Mouse (Mus musculus) liver, embryonic 15.5 days (tissue): ENCODE data around the gene Tmem167b. TPM values are rescaled to one million over a fixed set of nuclear protein-coding genes. Genes with fewer than 3 reads are reported as not detected.
A peak's percentile ranks its signal among the peaks of the same experiment; 100 is the strongest.
"Not testable (repeated sequence)": the region's sequence is repeated elsewhere in the genome, so short reads cannot be mapped to it uniquely, and the experiment has no call there.

Experiments used
- ATAC-seq: fragments of 200-750 bp; cut with Nextera tagmentation; 2 replicates; pipeline ENCODE4 v1.8.0; 2017; ENCODE audit warnings: moderate number of reproducible peaks, mild to moderate bottlenecking, moderate library complexity; ENCODE audit not compliant: insufficient read depth
- H3K27ac ChIP-seq: fragments of 300-500 bp; sonication (generic); replicated peaks from 2 replicates; pipeline ENCODE4 v1.5.1; 2015; ENCODE audit warnings: mild to moderate bottlenecking, inconsistent platforms
- H3K27me3 ChIP-seq: fragments of 300-500 bp; sonication (generic); 2 replicates; pipeline ENCODE4 v1.6.1; 2015; ENCODE audit warnings: mild to moderate bottlenecking, inconsistent platforms
- H3K36me3 ChIP-seq: fragments of 300-500 bp; sonication (generic); replicated peaks from 2 replicates; pipeline ENCODE4 v1.6.1; 2015; ENCODE audit warnings: moderate library complexity, mild to moderate bottlenecking, inconsistent platforms
- H3K4me1 ChIP-seq: fragments of 300-500 bp; sonication (generic); replicated peaks from 2 replicates; pipeline ENCODE4 v1.6.1; 2015; ENCODE audit warnings: inconsistent platforms
- H3K4me2 ChIP-seq: fragments of 300-500 bp; sonication (generic); 2 replicates; pipeline ENCODE4 v1.6.1; 2015; ENCODE audit warnings: moderate library complexity, mild to moderate bottlenecking, inconsistent platforms
- H3K4me3 ChIP-seq: fragments of 300-500 bp; sonication (generic); replicated peaks from 2 replicates; pipeline ENCODE4 v1.5.1; 2015; ENCODE audit warnings: mild to moderate bottlenecking, inconsistent platforms
- H3K9ac ChIP-seq: fragments of 300-500 bp; sonication (generic); 2 replicates; pipeline ENCODE4 v1.6.1; 2015; ENCODE audit warnings: moderate library complexity, mild to moderate bottlenecking, inconsistent platforms
- H3K9me3 ChIP-seq: fragments of 300-500 bp; sonication (generic); replicated peaks from 2 replicates; pipeline ENCODE4 v1.6.1; 2016; ENCODE audit warnings: inconsistent platforms
- WGBS: fragments of 180-500 bp; shearing (Covaris S2); methylation state at CpG from one replicate; pipeline ENCODE4 v1.1.7; 2015; ENCODE audit warnings: mixed read lengths; ENCODE audit not compliant: insufficient replicate concordance; 5-methylcytosine and 5-hydroxymethylcytosine counted together
- polyA plus RNA-seq: library from polyadenylated mRNA; unstranded; fragments of >200 nt; fragmentation: Nextera tagmentation; extraction: Ambion mirVana; gene quantifications from 2 replicates; pipeline ENCODE4 v1.2.1, GENCODE M21; 2015

Tmem167b gene
- polyA plus RNA-seq, 1 experiment from 2014 or later = 15.1 TPM

DNA sequence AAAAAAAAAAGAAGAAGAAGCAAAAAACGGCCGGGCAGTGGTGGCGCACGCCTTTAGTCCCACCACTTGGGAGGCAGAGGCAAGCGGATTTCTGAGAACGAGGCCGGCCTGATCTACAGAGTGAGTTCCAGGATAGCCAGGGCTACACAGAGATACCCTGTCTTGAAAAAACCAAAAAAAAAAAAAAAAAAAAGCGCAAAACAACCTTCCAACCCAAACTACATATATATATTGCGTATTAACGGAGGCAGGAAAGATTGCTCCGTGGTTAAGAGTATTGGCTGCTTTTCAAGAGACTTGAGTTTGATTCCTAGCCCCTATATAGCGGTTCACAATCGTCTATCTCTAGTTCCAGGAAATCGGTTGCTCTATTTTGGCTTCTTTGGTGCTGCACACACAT, 8.5 kb upstream of the Tmem167b start:
- Histone ChIP-seq H3K9me3 (no peaks in the 10 kb centered on the region), H3K4me3 (peak overlapping the region; percentile 75), H3K4me2 (peak overlapping the region; percentile 86), H3K4me1 (peaks cover 24% of the 10 kb centered on the region), H3K36me3 (no peaks in the 10 kb centered on the region), H3K27me3 (peaks cover 16% of the 10 kb centered on the region), H3K27ac (no peak overlapping the region), H3K9ac (no peak overlapping the region)
- 72% methylated on average over 14 of the region's 14 CpGs for WGBS
- no peak for ATAC-seq

DNA sequence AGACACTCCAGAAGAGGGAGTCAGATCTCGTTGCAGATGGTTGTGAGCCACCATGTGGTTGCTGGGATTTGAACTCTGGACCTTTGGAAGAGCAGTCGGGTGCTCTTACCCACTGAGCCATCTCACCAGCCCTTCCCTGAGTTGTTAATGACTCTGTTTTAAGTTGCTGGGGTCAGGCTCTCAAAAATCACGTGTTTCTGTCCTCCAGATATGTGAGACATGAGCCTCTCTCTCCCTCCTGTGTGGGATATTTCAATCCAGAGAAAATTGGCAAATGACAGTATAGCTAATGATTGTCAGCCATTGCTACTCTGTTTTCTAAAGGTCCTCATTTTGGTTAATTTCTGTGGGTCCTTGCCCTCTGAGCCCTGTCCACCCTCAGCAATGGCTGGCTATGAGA, 7.4 kb upstream of the Tmem167b start:
- not testable (repeated sequence) for H3K36me3 ChIP-seq

DNA sequence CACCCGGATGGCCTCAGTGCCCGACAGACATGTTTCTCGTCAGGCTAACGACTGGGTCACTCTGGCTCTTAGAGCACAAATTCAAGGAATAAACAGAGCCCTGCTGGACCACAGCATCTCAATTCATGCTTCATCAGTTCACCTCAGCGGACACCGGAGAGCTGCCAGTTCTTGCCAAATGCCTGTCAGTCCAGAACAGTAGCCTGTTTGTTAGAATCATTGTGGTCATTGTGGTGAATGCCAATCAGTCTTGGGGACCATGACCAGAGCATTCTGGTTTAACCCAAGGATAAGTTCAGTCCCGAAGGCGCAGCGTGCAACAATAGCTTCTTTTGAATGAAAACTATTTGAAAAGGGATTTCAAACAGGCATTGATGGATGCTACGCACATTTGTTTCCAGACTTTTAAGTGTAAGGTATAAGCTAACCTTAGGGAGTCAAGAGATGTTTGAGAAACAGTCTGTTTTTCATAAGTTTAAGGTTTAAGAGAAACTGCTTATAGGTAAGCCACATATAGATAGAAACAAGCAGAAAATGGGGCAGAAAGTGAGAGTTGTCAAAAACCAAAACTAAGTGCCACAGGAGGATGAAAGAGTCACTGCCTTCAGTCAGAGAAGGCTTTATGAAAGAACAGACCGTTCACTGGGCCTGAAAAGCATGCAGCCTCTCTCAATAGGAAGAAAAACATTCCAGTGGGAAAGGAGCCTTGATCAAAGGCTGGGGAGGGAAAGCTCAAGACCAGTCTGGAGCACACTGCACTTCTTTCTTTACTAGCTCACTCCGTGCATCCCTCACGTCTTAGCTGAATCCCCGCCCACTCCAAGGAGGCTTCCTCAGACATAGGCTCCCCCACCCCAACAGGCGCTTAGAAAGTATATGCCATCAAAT, 6.0 kb upstream of the Tmem167b start:
- Histone ChIP-seq H3K9ac (no peak overlapping the region), H3K4me2 (no peak overlapping the region), H3K36me3 (no peaks in the 10 kb centered on the region), H3K27me3 (peaks cover 16% of the 10 kb centered on the region), H3K4me1 (peaks cover 26% of the 10 kb centered on the region), H3K27ac (no peak overlapping the region), H3K4me3 (no peak overlapping the region), H3K9me3 (no peaks in the 10 kb centered on the region)
- WGBS = 58% methylated on average over 15 of the region's 15 CpGs
- no peak for ATAC-seq

More for the DNA sequence above, 7.4 kb upstream of the Tmem167b start:
- not testable (repeated sequence) for H3K4me3 ChIP-seq, H3K9me3 ChIP-seq, H3K4me2 ChIP-seq, H3K27ac ChIP-seq, H3K9ac ChIP-seq, ATAC-seq
- 50% methylated on average over 3 of the region's 3 CpGs for WGBS
- Histone ChIP-seq H3K4me1 (peaks cover 24% of the 10 kb centered on the region), H3K27me3 (peaks cover 16% of the 10 kb centered on the region)

DNA sequence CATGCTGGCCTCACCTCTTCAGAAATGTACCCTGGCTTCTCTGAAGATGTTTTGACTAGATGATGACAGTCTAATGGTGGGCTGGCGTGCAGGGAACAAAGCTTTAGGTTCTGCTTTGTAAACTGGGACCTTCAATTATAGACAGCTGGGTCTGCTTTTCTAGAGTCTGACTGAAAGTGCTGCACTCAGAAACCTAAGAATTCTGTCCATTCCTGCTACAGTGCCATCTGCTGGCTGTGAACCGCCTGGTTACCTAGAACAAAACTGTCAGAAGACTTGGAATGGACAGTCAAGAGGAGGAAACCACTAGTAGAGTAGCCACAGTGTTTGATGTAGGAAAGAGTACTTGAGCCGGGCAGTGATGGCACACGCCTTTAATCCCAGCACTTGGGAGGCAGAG, 1.0 kb upstream of the Tmem167b start:
- Histone ChIP-seq H3K27ac (peak overlapping the region; percentile 95), H3K36me3 (peaks cover 19% of the 10 kb centered on the region), H3K27me3 (peaks cover 6% of the 10 kb centered on the region), H3K4me3 (peak overlapping the region; percentile 90), H3K4me2 (peak overlapping the region; percentile 90), H3K9ac (peak overlapping the region; percentile 87), H3K9me3 (no peaks in the 10 kb centered on the region), H3K4me1 (peaks cover 49% of the 10 kb centered on the region)
- under 1% methylated on average over 4 of the region's 4 CpGs for WGBS
- ATAC-seq = no peak

DNA sequence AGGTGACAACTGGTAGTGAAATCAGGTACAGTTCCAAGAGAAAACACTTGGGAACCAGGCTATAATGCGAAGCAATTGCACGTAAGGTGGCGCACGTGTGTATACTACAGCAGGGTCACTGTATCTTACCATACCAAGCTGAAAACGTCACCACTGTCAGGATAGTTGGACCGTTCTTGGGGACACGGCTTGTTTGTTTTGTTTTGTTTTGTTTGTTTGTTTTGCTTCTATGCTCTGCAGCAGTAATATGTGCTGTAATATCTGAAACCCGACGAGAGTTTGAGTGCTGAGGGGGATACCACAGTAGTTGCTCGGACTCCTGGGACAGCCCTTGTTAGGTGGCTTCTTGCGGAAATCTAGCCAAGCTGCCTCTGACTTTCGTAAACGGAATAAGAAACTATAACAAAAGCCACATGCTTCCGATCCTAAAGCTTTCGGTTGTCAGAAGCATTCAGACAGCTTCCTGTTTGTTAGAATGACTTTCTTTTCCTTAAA, 558 bp upstream of the Tmem167b start:
- Histone ChIP-seq H3K4me2 (peak overlapping the region; percentile 90), H3K4me1 (peaks cover 54% of the 10 kb centered on the region), H3K27me3 (peaks cover 2% of the 10 kb centered on the region), H3K27ac (peak overlapping the region; percentile 95), H3K4me3 (peak overlapping the region; percentile 90), H3K36me3 (peaks cover 24% of the 10 kb centered on the region), H3K9ac (peak overlapping the region; percentile 87), H3K9me3 (no peaks in the 10 kb centered on the region)
- WGBS = under 1% methylated on average over 15 of the region's 15 CpGs
- peak; percentile 66 for ATAC-seq

DNA sequence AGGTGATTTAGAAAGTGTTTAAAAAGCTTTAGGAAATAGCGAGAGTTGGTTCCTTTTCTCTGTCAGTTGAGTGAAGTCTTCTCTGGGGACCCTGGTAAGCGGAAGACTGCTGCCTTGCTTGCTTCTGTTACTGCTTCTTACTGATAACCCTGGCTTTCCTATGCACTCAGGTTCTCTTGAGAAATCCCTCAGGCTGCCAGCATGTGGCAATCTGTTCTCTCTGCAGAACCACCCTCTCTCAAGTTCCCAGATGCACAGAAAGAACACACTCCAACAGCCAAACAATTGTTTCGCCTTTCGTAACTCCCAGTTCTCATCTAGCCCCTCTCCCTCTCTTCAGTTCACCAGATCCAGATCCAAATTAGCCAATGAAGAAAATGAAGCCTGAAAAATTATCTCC, 4.4 kb downstream of the Tmem167b start:
- peaks cover 65% of the 10 kb centered on the region for H3K4me1 ChIP-seq
- H3K36me3 ChIP-seq = peaks cover 34% of the 10 kb centered on the region
- no peak overlapping the region for H3K9ac ChIP-seq
- no peak for ATAC-seq
- no peaks in the 10 kb centered on the region for H3K9me3 ChIP-seq
- H3K27me3 ChIP-seq = no peaks in the 10 kb centered on the region
- H3K4me2 ChIP-seq = peak overlapping the region; percentile 38
- 53% methylated on average over 4 of the region's 4 CpGs for WGBS
- peak overlapping the region; percentile 80 for H3K27ac ChIP-seq
- H3K4me3 ChIP-seq = no peak overlapping the region

DNA sequence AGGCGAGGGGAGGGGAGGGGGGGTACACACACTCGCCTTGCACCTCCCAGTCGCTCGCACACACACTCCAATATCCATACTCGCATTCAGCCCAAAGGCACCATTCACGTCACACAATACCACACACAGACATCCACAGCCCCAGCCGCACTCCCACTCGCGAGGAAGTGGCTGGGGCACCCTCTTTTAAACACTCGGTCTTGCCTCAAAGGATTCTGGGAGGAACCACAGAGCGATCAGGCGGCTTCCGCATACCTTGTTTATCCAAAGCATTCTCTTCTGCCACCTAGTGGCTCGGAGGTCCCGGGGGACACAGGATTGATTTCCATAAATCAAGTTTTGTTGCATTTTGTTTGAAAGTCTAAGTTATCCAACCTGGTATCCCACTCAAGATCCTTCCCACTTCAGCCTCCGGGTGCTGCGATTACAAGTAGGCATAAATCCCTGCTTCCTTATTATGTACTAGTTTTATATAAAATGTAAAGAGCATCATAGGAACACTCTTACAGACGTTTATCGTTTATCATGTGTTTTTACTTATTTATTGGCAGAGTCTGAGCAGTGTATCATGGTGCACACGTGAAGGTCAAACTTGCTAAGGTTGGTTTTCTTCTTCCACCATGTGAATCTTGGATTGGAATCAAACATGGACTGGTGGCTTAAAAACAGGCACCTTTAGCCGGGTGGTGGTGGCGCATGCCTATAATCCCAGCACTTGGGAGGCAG, 7.5 kb downstream of the Tmem167b start:
- Histone ChIP-seq H3K4me3 (peak overlapping the region; percentile 79), H3K9ac (peak overlapping the region; percentile 84), H3K36me3 (peaks cover 28% of the 10 kb centered on the region), H3K4me2 (peak overlapping the region; percentile 82), H3K4me1 (peaks cover 42% of the 10 kb centered on the region), H3K27me3 (no peaks in the 10 kb centered on the region), H3K9me3 (no peaks in the 10 kb centered on the region), H3K27ac (peak overlapping the region; percentile 85)
- 17% methylated on average over 22 of the region's 22 CpGs for WGBS
- peak; percentile 90 for ATAC-seq

DNA sequence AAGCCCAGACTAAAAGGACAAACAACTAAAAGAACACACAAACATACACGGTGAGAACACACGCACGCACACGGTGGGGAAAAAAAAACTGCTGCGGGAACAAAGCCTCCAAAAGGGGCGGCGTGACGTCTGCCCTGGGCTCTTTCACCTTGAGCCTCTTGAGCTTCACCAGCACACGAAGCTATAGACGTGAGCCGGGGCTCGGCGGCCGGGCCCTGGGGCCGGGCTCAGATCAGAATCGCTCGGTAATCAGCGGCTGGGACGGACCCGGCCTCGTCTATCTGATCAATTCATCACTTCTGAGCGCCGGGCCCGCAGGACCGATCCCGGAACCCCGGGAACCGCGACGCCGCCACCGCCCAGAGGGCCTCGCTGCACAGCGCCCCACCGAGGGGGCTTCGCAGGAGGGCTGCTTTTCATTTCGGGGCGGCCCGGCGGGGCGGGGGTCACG, 8.1 kb downstream of the Tmem167b start:
- Histone ChIP-seq H3K9ac (peak overlapping the region; percentile 84), H3K27ac (peak overlapping the region; percentile 85), H3K4me1 (peaks cover 36% of the 10 kb centered on the region), H3K4me2 (peak overlapping the region; percentile 82), H3K36me3 (peaks cover 23% of the 10 kb centered on the region), H3K9me3 (no peaks in the 10 kb centered on the region), H3K27me3 (no peaks in the 10 kb centered on the region; the same call in 1 of the 2 replicates), H3K4me3 (peak overlapping the region; percentile 79)
- under 1% methylated on average over 42 of the region's 42 CpGs for WGBS
- peak; percentile 64 for ATAC-seq

DNA sequence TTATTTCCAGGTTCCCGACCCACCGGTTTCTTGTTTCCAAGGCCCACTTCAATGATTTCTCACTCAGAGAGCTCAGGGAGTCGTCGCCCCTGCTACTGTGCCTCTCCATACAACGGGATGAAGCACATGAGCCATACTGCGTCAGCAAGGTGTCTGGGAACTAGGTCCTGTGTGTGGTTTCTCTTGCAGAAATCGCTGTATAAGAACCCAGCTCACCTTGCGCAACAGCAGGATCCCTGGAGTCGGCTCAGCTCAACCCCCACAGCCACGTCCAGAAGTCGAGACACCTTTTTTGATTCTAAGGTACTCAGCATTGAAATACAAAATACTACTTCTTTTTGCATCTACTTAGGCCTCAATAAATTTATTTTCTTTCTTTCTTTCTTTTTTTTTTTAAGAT, 20.0 kb downstream of the Tmem167b start:
- no peak for ATAC-seq
- Histone ChIP-seq H3K36me3 (no peaks in the 10 kb centered on the region), H3K27ac (no peak overlapping the region), H3K4me2 (no peak overlapping the region), H3K9ac (no peak overlapping the region), H3K27me3 (peaks cover 25% of the 10 kb centered on the region), H3K9me3 (no peaks in the 10 kb centered on the region), H3K4me3 (no peak overlapping the region), H3K4me1 (peaks cover 4% of the 10 kb centered on the region)
- 58% methylated on average over 11 of the region's 11 CpGs for WGBS

DNA sequence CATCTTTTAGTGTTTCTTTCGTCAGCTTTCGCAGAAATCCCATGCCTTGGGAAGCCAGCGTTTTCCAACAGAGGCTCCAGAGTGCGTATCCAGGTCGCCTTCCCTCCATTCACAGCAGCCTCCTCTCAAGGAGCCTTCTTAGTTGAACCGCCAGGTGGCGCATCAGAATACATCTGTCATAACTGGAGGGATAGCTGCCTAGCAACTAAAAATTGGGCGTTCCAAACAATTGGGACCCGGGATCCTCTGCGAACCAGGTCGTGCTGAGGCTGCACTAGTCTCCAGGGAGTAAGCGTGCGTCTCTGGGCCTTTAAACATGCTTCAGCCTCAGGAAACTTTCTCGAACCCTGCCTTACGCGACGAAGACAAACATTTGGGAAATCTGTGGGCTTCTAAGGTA, 25.0 kb downstream of the Tmem167b start:
- no peak for ATAC-seq
- Histone ChIP-seq H3K9ac (no peak overlapping the region), H3K9me3 (no peaks in the 10 kb centered on the region), H3K4me1 (peaks cover 17% of the 10 kb centered on the region), H3K27me3 (peaks cover 63% of the 10 kb centered on the region), H3K27ac (no peak overlapping the region), H3K36me3 (no peaks in the 10 kb centered on the region), H3K4me2 (peak overlapping the region; percentile 40), H3K4me3 (no peak overlapping the region)
- 6% methylated on average over 17 of the region's 17 CpGs for WGBS
